Mouse (Mus musculus): ENCODE results near the gene Prkag1.

Gene Prkag1

DNA sequence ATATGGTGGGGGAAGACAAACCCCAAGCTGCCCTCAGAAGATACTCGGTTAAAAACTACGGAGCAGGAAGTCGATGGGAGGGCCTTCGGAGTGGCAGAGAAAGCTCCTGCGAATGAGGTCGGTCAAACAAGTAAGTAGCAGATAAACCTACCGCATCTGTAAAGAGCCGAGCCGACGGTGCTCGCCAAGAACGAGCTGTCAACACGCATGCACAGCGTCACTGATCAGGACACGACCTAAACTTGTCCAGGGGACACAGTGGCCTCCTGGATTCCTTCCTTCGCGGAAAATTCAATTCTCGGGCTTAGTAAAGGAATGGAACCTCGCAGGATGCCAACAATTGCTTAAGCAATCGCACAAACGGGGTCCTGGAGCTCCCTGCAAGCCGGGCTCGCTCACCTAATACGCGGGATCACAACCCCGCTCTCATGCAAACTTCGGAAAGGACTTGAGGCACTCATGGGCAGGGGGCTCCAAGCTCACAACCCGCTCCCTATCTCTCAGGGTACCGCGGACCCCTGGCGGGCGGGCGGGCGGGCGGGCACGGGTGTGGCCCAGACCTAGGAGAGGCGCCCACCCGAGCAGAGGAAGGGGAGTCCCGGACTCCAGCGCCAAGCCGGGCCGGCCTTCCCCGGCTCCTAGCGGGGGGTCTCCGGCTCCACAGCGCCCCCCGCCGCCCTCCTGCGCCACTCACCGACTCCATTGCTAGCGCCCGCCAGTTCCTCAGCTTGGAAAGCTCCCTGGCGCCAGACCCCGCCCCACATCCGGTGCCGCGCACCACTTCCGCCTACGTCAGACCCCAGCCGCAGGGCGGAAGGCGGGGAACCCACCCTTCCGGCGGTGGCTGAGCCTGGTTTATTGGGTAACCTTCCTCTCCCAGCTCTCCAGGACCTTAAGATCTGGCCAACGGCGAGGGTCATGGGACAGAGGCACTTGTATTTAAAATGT is at the start of gene Prkag1:
Gene Prkag1 (minus strand): TSS at position 786 of the 948 bp plus-strand sequence.
- CTCF ChIA-PET = interaction anchor here (1.5 kb wide), 1 partner anchor 22 kb away, joined by 3 read pairs; the partner anchor contains the start of gene Ddn

DNA sequence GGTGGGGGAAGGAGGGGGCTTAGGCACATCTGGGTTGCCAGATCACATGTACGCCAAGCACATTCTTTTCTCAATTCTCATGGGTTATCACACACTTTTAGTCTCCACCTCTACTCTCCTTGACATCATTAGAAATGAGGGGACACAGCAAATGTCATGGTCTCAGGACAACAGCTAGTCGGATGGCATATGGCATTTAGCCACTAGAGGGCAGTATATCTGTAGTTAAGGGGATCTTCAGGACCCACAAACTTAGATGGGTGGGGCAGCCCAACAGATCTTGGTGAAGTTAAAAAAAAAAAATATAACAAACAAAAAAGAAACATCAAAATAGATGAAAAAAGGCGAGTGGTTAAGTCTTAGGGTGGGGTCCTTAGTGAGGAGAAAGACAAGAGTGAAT is 46.0 kb upstream of the Prkag1 start:
- CTCF ChIA-PET = interaction anchor here (0.7 kb wide), 1 partner anchor 119 kb away, joined by 5 read pairs; no protein-coding TSS in a partner anchor

DNA sequence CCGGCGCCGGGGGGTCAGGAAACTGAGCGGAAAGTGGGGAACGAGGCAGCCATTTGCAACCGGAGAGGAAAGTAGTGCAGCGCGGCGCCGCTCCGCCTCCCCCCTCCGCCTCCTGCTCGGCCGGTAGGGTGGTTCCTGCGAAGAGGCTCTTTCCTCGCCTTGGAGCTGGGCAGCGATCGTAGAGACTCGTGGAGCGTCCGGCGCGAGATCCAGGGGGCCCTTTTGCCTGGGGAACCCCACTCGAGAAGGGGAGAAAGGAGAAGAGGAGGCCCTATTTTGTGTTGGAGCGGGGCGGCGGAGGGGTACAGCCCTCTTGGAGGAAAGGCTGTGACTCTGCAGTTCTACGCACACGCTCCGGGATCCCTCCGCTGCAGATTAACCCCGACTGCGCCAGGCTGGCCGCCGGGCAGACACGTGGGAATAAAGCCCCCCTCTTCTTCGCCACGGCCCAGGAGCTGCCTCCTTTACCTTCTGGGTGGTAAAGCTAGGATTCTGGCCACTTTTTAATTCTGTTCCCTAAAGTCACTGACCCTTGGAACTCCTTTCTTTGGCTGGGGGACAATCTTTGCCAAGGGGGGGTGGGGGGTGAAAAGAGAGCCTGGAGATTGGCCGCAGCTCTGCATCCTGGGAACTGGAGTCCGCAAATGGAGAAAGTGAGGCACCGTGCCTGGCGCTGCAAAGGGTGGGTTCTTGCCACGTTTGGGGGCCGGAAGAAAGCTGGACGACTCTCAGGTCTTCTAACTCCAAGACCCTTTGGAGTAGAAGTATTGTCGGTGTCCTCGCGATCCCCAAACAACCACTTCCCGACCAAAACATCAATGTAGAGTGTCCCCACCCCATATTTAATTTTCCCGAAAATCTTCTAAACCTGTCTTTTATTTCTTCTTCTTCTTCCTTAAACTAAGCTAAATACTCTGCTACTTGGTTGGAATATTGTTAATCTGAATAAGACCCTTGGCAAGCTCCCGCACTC is 40.9 kb upstream of the Prkag1 start:
- CTCF ChIA-PET = interaction anchor here (0.6 to 0.8 kb wide), 5 partner anchors 36 to 152 kb away, joined by 3 to 12 read pairs (median 5); partner anchors contain the start of gene Tuba1b

GRCm38 (mm10) chr15:98871070-98871915 is 40.0 kb upstream of the Prkag1 start, which contains the start of gene Kmt2d:
Gene Kmt2d (minus strand): TSS chr15:98871204.
- CTCF ChIA-PET = no interaction called here

DNA sequence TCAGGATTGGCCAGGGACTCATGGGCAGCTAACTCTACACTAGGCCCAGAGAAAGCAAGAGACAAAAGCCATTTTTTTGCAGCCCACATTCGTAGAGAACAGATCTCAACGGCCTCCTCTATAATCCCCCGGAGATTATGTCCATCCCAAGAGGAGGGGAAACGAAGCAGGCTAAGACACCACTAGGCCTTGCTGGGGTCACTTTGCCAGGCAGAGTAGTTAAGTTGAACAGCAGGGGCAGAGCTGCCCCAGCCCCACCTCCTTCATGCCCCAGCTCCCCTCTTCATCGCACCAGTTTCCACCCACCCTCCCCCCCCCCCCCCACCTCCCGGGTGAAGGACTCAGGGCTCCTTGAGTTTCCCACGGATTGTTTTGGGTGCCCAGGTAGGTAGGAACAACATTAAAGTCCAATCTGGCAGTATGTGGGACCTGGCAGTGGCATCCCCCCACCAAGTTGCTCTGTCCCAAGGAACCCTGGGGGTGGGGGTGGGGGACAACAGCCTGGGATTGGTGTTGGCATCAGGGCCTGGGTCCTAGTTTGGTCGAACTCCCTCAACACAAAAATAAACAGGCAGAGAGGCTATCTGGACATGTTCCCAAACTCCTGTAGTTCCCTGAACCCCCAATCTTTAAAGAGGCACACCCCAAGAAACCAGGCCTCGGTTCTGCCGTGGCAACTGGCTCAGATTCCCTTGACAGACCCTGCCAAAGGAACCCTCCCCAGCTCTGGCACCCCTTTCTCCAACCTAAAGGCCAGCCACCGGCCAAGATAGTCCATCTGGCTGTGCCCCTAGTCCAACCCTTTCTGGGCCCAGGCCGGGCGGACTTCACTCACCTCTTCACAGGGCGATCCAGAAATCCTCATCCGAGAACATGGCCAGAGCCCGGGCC is 39.1 kb upstream of the Prkag1 start:
- CTCF ChIA-PET = interaction anchor here (0.6 kb wide), 2 partner anchors 81 to 925 kb away, joined by 4 to 9 read pairs; no protein-coding TSS in a partner anchor

GRCm38 (mm10) chr15:98869342-98870178 is 38.2 kb upstream of the Prkag1 start:
- CTCF ChIA-PET = interaction anchor here (0.6 kb wide), 2 partner anchors 82 to 924 kb away, joined by 4 to 9 read pairs; no protein-coding TSS in a partner anchor

GRCm38 (mm10) chr15:98868346-98869063 is 37.2 kb upstream of the Prkag1 start:
- CTCF ChIA-PET = interaction anchor here (0.6 kb wide), 1 partner anchor 19 kb away, joined by 3 read pairs; no protein-coding TSS in a partner anchor

DNA sequence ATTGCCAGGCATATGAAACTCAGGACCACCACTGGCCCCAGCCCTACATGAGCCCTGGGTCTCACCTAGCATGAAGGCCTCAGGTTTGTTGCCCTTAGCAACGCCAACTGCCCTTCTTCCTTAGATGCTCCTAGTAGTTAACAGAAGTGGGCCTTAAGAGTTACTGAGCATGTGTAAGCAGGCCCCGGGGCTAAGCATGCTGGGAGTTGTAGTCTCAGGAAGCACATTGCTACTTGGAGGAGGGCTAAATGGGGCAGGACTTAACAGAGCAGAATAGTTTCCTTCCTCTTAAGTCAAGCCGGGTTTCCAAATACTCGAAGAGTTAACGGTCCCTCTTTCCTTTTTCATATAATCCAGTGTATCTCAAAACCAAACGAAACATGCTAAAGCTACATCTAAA is 36.0 kb upstream of the Prkag1 start:
- CTCF ChIA-PET = no interaction called here

DNA sequence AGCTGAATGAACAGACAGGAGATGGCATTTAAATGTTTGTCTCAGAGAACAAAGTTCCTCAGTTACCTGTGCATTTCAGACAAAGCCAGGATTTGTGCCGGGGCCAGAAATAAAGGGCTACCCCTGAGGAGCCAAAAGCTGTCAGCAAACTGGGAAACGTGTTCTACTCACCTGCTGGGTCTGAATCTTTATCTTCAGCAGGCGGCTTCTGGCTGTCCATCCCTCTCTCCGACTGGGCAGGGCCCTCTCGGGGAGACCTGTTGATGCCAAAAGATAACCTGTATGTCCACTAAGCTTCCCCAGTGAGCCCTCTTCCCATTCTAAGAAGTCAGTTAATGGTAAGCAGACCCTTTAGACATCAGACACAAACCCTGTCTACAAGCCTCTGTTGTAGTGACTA is 35.2 kb upstream of the Prkag1 start:
- CTCF ChIA-PET = interaction anchor here (0.5 kb wide), 1 partner anchor 34 kb away, joined by 4 read pairs; no protein-coding TSS in a partner anchor

DNA sequence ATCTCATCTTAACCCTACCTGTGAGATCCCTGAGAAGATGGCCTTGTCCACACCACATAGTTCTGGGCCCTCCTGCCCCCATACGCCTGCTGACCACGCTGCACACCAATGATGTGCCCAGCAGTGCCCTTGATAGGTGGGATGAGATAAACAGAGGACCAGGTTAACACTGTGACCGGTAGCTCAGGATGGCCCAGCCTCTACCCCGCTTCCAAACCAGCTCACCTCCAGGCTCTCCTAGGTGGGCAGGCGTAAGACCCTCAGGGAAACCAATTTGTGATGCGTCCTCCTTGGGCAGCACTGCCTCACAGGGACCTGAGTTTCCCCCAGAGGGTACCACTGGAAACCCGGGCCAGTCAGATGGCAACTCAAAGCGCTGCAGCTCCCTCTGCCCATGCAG is 34.5 kb upstream of the Prkag1 start:
- CTCF ChIA-PET = no interaction called here

DNA sequence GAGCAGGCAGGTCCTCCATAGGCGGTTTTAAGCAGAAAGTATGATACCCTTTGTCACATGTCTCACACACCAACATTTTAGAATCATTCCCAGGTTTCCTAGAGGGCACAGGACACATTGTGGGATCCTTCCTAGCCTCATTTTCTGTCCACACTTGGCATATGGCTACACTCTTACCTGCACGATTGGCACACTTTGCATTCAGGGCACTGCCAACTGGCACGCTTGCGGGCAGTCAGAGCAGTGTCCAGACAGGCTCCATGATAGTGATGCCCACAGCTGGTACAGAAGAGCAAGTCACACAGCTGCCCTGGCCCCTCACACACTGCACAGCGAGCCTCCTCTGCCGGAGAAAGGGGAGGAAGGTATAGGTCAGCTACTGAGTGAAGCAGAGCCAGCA is 33.6 kb upstream of the Prkag1 start:
- CTCF ChIA-PET = no interaction called here

GRCm38 (mm10) chr15:98863451-98863958 is 32.2 kb upstream of the Prkag1 start:
- CTCF ChIA-PET = no interaction called here

DNA sequence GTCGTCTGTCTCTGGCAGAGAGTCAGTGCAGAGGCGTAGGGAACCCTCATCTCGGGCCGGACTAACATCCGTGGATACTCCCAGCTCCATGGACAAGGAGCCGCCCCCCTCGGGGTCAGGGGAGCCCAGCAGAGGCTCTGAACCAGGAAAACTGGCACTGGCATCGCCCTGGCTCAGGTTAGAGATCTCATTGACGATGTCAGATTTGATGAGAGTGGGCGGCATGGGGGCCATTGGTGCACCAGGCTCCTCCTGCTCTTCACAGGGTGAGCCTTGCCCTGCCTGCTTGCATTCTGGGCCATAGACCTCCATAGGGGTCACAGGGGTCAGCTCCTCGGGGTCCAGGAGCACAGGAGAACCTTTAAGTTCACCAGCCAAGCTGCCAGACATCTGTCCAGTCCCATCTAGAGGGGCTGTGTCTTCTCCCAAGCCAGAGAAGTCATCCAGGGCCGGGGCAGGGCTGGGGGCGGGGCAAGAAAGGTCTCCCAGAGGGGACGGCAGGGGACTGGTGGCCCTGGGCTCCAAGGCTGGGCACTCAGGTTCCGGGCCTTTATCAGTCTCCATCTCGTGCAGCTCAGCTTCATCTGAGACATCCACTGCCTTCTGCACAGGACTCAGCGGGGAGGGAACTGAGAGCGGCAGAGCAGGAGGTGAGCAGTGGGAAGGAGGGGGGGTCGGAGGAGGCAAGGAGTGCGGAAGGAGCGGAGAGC is 30.5 kb upstream of the Prkag1 start:
- CTCF ChIA-PET = no interaction called here

- CTCF ChIA-PET = no interaction called here
These were observed 29.6 kb upstream of the Prkag1 start for GRCm38 (mm10) chr15:98860921-98861320.

- CTCF ChIA-PET = no interaction called here
These were observed 28.2 kb upstream of the Prkag1 start for GRCm38 (mm10) chr15:98859319-98860043.

- CTCF ChIA-PET = interaction anchor here (0.9 kb wide), 1 partner anchor 128 kb away, joined by 4 read pairs; no protein-coding TSS in a partner anchor
These were observed 22.9 kb upstream of the Prkag1 start for GRCm38 (mm10) chr15:98854214-98854613.
